Mouse (Mus musculus) left cerebral cortex, postnatal 36 days (tissue): ENCODE results near the gene Fto. TPM values are rescaled to one million over a fixed set of nuclear protein-coding genes. Genes with fewer than 3 reads are reported as not detected.

Experiments used
- DNase-seq, 2 experiments: peaks; one replicate each; pipeline ENCODE4 v3.0.0; 2021 to 2022; ENCODE audit warnings: low spot score in 2 of 2, mixed read lengths in 1 of 2
- intact Hi-C: fragments of 180-260 bp; cut with DNase I; formaldehyde crosslinking; loops from one replicate; pipeline ENCODE4 v1.15.1; 2025
- total RNA-seq, 2 experiments: library from RNA; stranded (reverse); gene quantifications; 2 replicates each; pipeline ENCODE4 v1.2.3; 2021

Gene Fto
- total RNA-seq, 2 experiments from 2014 or later, result 153 to 156 TPM

GRCm38 (mm10) chr8:91425251-91425866 is 112.0 kb downstream of the Fto start:
- no peak for DNase-seq
- intact Hi-C loops, result no loop called here

- DNase-seq, result no peak
- intact Hi-C loops, result no loop called here
These were observed 113.2 kb downstream of the Fto start for GRCm38 (mm10) chr8:91426496-91426895.

GRCm38 (mm10) chr8:91430333-91430940 is 117.1 kb downstream of the Fto start:
- DNase-seq, result no peak
- intact Hi-C loops, result no loop called here

- no peak for DNase-seq
- intact Hi-C loops, result no loop called here
These were observed 122.7 kb downstream of the Fto start for GRCm38 (mm10) chr8:91436036-91436435.

- intact Hi-C loops, result no loop called here
- DNase-seq, result no peak
These were observed 130.6 kb downstream of the Fto start for GRCm38 (mm10) chr8:91443911-91444310.

GRCm38 (mm10) chr8:91444636-91445410 is 131.5 kb downstream of the Fto start:
- DNase-seq, result no peak
- intact Hi-C loops, result no loop called here

GRCm38 (mm10) chr8:91445516-91445915 is 132.2 kb downstream of the Fto start:
- intact Hi-C loops, result no loop called here

GRCm38 (mm10) chr8:91446008-91446407 is 132.7 kb downstream of the Fto start:
- DNase-seq, result no peak
- intact Hi-C loops, result no loop called here

More at GRCm38 (mm10) chr8:91445516-91445915, 132.2 kb downstream of the Fto start:
- no peak for DNase-seq

GRCm38 (mm10) chr8:91448667-91449329 is 135.5 kb downstream of the Fto start:
- no peak for DNase-seq

GRCm38 (mm10) chr8:91454926-91455325 is 141.6 kb downstream of the Fto start:
- DNase-seq, result no peak
- intact Hi-C loops, result no loop called here

More at GRCm38 (mm10) chr8:91448667-91449329, 135.5 kb downstream of the Fto start:
- intact Hi-C loops, result no loop called here

GRCm38 (mm10) chr8:91455591-91455990 is 142.3 kb downstream of the Fto start:
- no peak for DNase-seq
- intact Hi-C loops, result no loop called here

- no peak for DNase-seq
- intact Hi-C loops, result no loop called here
These were observed 144.7 kb downstream of the Fto start for GRCm38 (mm10) chr8:91458016-91458415.

- no peak for DNase-seq
- intact Hi-C loops, result no loop called here
These were observed 147.6 kb downstream of the Fto start for GRCm38 (mm10) chr8:91460965-91461364.

GRCm38 (mm10) chr8:91463757-91464156 is 150.4 kb downstream of the Fto start:
- no peak for DNase-seq
- intact Hi-C loops, result no loop called here

- intact Hi-C loops, result no loop called here
- no peak for DNase-seq
These were observed 154.1 kb downstream of the Fto start for GRCm38 (mm10) chr8:91467463-91467862.

GRCm38 (mm10) chr8:91467881-91468534 is 154.7 kb downstream of the Fto start:
- DNase-seq, result no peak
- intact Hi-C loops, result no loop called here

- no peak for DNase-seq
- intact Hi-C loops, result no loop called here
These were observed 156.1 kb downstream of the Fto start for GRCm38 (mm10) chr8:91469441-91469840.

GRCm38 (mm10) chr8:91474731-91475279 is 161.5 kb downstream of the Fto start:
- DNase-seq, result no peak
- intact Hi-C loops, result no loop called here

GRCm38 (mm10) chr8:91476988-91477387 is 163.7 kb downstream of the Fto start:
- DNase-seq, result no peak
- intact Hi-C loops, result no loop called here
